Mouse (Mus musculus) forebrain, embryonic 13.5 days (tissue): Measurements from ENCODE around the gene 1700125H20Rik. TPM values are rescaled to one million over a fixed set of nuclear protein-coding genes. Genes with fewer than 3 reads are reported as not detected.

Source experiments
- ATAC-seq: fragments of 200-750 bp; cut with Nextera tagmentation; 2 replicates; pipeline ENCODE4 v1.8.0; 2017
- H3K27ac ChIP-seq: fragments of 300-500 bp; sonication (generic); 2 replicates; pipeline ENCODE4 v1.5.1; 2015; ENCODE audit warnings: inconsistent platforms, mild to moderate bottlenecking, moderate library complexity
- H3K27me3 ChIP-seq: fragments of 300-500 bp; sonication (generic); 2 replicates; pipeline ENCODE4 v1.6.1; 2015; ENCODE audit warnings: mild to moderate bottlenecking, inconsistent platforms
- H3K36me3 ChIP-seq: fragments of 300-500 bp; sonication (generic); 2 replicates; pipeline ENCODE4 v1.6.1; 2015; ENCODE audit warnings: mild to moderate bottlenecking, inconsistent platforms; ENCODE audit not compliant: poor library complexity, severe bottlenecking
- H3K4me1 ChIP-seq: fragments of 300-500 bp; sonication (generic); 2 replicates; pipeline ENCODE4 v1.6.1; 2015; ENCODE audit warnings: inconsistent platforms
- H3K4me2 ChIP-seq: fragments of 300-500 bp; sonication (generic); 2 replicates; pipeline ENCODE4 v1.6.1; 2015; ENCODE audit warnings: inconsistent platforms, mild to moderate bottlenecking, moderate library complexity
- H3K4me3 ChIP-seq: fragments of 300-500 bp; sonication (generic); 2 replicates; pipeline ENCODE4 v1.5.1; 2015; ENCODE audit warnings: mild to moderate bottlenecking, inconsistent platforms
- H3K9ac ChIP-seq: fragments of 300-500 bp; sonication (generic); 2 replicates; pipeline ENCODE4 v1.6.1; 2015; ENCODE audit warnings: mild to moderate bottlenecking, inconsistent platforms
- H3K9me3 ChIP-seq: fragments of 300-500 bp; sonication (generic); replicated peaks from 2 replicates; pipeline ENCODE4 v1.6.1; 2016; ENCODE audit warnings: inconsistent platforms
- WGBS: fragments of 180-500 bp; shearing (Covaris S2); methylation state at CpG from one replicate; pipeline ENCODE4 v1.1.7; 2015; 5-methylcytosine and 5-hydroxymethylcytosine counted together
- polyA plus RNA-seq: library from polyadenylated mRNA; unstranded; fragments of >200 nt; fragmentation: Nextera tagmentation; extraction: Ambion mirVana; gene quantifications from 2 replicates; pipeline ENCODE4 v1.2.1, GENCODE M21; 2015

1700125H20Rik gene
- 0.26 and 0.54 TPM in 2 replicates for polyA plus RNA-seq

DNA sequence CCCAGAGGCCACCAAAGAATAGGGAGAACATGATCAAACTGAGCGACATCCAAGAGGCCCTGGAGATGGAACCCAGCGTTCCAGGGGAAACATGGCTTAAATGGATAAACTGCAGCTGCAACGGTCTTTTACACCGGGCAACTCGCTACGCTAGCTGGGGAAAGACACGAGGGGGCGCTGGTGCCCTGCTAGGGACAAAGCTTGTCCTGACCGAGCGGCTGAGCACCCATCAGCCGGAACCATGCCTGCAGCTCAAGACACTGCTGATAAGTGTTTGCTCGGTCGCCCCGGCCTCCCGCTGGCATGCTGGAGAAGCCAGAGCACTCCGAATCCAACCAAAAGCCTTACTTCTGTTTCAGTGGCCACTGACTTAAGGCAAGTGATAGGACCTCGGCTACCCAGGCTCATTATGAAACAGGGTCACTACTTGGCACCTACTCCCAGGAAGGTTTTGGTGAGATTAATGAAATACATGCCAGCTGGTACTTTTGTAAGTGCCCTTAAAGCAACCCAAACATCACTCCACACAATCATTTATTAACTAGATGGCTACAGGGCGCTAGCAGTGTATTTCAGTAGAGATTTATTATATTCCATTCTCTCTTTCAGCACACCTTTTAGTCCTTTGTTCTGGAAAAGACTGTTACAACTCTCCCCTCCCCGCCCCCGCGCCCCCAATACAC is at the start of gene 1700125H20Rik:
1700125H20Rik (plus strand) TSS at position 347 of the 683 bp plus-strand sequence.
- Histone ChIP-seq H3K27me3 (no peaks in the 10 kb centered on the region), H3K9ac (peak within 1 kb of the TSS; percentile 56), H3K4me1 (peaks cover 11% of the 10 kb centered on the region), H3K36me3 (no peaks in the 10 kb centered on the region), H3K27ac (no peak within 1 kb of the TSS), H3K9me3 (no peaks in the 10 kb centered on the region), H3K4me2 (peak within 1 kb of the TSS; percentile 59), H3K4me3 (peak within 1 kb of the TSS; percentile 24)
- peak; percentile 95 for ATAC-seq
- 12% methylated on average over 21 of the region's 21 CpGs for WGBS

- Histone ChIP-seq H3K9me3 (no peaks in the 10 kb centered on the region), H3K4me3 (no peak overlapping the region), H3K27me3 (no peaks in the 10 kb centered on the region), H3K27ac (no peak overlapping the region), H3K4me1 (no peaks in the 10 kb centered on the region), H3K4me2 (no peak overlapping the region), H3K9ac (no peak overlapping the region), H3K36me3 (no peaks in the 10 kb centered on the region)
- 72% methylated on average over 1 of the region's 1 CpGs for WGBS
- ATAC-seq, result no peak
These were observed 48.1 kb upstream of the 1700125H20Rik start for GRCm38 (mm10) chr11:85122073-85122472.

- no peaks in the 10 kb centered on the region for H3K4me1 ChIP-seq
- no peaks in the 10 kb centered on the region for H3K27me3 ChIP-seq
- no peaks in the 10 kb centered on the region for H3K36me3 ChIP-seq
- no peak overlapping the region for H3K4me3 ChIP-seq
- ATAC-seq, result no peak
- WGBS, result 86% methylated on average over 3 of the region's 3 CpGs
- no peak overlapping the region for H3K4me2 ChIP-seq
- H3K27ac ChIP-seq, result no peak overlapping the region
- H3K9me3 ChIP-seq, result no peaks in the 10 kb centered on the region
- no peak overlapping the region for H3K9ac ChIP-seq
These were observed 46.8 kb upstream of the 1700125H20Rik start for GRCm38 (mm10) chr11:85123267-85123992.

GRCm38 (mm10) chr11:85126257-85127102 is 43.7 kb upstream of the 1700125H20Rik start:
- no peaks in the 10 kb centered on the region for H3K4me1 ChIP-seq
- H3K4me3 ChIP-seq, result no peak overlapping the region
- H3K27ac ChIP-seq, result no peak overlapping the region
- H3K4me2 ChIP-seq, result no peak overlapping the region
- no peaks in the 10 kb centered on the region for H3K36me3 ChIP-seq
- no peaks in the 10 kb centered on the region for H3K9me3 ChIP-seq
- H3K27me3 ChIP-seq, result no peaks in the 10 kb centered on the region
- WGBS, result 89% methylated on average over 2 of the region's 2 CpGs
- ATAC-seq, result no peak
- no peak overlapping the region for H3K9ac ChIP-seq

DNA sequence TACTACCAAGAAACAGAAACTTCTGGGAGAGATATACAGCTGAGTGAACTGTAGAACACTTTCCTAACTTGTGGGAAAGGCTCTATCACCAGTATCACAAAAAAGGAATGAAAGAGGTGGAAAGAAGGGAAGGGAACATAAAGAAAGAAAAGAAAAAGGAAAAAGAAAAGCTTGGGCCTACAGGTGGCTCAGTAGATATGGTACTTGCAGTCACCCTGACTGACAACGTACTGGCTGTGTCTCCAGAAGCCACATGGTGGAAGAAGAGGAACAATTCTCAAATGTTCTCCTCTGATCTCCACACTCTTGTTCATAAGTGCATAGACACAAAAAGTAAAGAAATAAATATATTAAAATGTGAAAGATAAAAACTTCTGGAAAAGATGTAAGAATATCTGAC is 41.3 kb upstream of the 1700125H20Rik start:
- no peak overlapping the region for H3K4me2 ChIP-seq
- H3K9me3 ChIP-seq, result no peaks in the 10 kb centered on the region
- no peak for ATAC-seq
- H3K27ac ChIP-seq, result no peak overlapping the region
- H3K9ac ChIP-seq, result no peak overlapping the region
- whole genome bisulfite sequencing, result 92% methylated on average over 1 of the region's 1 CpGs
- H3K27me3 ChIP-seq, result no peaks in the 10 kb centered on the region
- no peak overlapping the region for H3K4me3 ChIP-seq
- H3K4me1 ChIP-seq, result no peaks in the 10 kb centered on the region
- H3K36me3 ChIP-seq, result no peaks in the 10 kb centered on the region

DNA sequence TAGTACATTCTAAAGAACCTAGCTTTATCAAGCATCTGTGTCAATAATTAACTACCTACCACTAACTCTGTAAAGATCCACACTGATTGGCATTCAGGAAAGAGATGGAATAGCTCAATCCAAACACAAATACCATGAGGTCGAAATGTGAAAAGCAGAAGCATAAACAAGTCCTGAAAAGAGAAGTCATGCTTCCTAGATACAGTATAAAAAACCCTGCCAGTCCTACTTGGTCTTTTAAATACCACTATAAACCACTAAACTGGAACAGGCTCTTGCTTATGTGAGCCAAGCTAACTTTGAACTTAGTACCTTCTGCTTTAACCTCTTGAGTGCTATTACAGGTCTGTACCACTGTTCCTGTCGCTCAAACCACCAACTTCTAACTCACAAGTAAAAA is 38.7 kb upstream of the 1700125H20Rik start:
- H3K4me1 ChIP-seq, result no peaks in the 10 kb centered on the region
- H3K36me3 ChIP-seq, result no peaks in the 10 kb centered on the region
- H3K9ac ChIP-seq, result no peak overlapping the region
- no peaks in the 10 kb centered on the region for H3K27me3 ChIP-seq
- H3K27ac ChIP-seq, result no peak overlapping the region
- H3K4me3 ChIP-seq, result no peak overlapping the region
- no peak for ATAC-seq
- H3K4me2 ChIP-seq, result no peak overlapping the region
- 84% methylated on average over 2 of the region's 2 CpGs for WGBS
- H3K9me3 ChIP-seq, result no peaks in the 10 kb centered on the region

DNA sequence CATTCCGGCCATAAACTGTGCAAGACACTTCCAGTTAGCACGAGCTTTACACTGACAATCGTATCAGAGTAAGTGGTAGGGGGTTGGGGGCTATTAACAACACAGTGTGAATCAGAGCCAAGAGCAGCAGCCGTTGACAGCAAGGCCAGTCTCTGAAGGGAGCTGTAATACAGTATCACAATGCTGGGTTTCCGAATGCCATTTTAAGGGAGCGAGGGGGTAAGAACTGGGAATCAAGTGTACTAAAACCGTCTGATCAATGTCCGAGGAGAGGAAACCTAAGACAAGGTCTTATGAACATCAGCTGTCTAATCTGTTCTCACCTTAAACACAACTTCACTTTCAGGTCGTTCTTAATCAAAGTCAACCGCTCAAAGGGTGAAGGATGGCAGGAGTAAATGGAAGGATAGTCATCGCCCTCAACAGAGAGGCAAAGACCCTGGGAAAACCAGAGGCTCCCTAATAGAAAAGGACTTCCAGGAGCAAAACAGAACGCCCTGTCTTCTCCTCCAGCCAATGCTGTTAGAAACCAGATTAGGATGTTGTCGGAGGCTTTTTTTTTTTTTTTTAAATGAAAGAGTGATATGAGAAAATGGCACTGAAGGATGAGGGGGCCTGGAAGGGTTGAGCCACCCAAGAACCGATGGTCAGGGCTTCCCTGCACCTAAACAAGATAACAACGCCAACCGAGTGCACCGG is 31.3 kb upstream of the 1700125H20Rik start:
- peak overlapping the region; percentile 66 for H3K4me2 ChIP-seq
- 1% methylated on average over 17 of the region's 17 CpGs for WGBS
- no peak for ATAC-seq
- peak overlapping the region; percentile 85 for H3K4me3 ChIP-seq
- peak overlapping the region; percentile 88 for H3K9ac ChIP-seq
- no peaks in the 10 kb centered on the region for H3K27me3 ChIP-seq
- H3K27ac ChIP-seq, result peak overlapping the region; percentile 83
- H3K9me3 ChIP-seq, result no peaks in the 10 kb centered on the region
- peaks cover 23% of the 10 kb centered on the region for H3K4me1 ChIP-seq
- no peaks in the 10 kb centered on the region for H3K36me3 ChIP-seq

DNA sequence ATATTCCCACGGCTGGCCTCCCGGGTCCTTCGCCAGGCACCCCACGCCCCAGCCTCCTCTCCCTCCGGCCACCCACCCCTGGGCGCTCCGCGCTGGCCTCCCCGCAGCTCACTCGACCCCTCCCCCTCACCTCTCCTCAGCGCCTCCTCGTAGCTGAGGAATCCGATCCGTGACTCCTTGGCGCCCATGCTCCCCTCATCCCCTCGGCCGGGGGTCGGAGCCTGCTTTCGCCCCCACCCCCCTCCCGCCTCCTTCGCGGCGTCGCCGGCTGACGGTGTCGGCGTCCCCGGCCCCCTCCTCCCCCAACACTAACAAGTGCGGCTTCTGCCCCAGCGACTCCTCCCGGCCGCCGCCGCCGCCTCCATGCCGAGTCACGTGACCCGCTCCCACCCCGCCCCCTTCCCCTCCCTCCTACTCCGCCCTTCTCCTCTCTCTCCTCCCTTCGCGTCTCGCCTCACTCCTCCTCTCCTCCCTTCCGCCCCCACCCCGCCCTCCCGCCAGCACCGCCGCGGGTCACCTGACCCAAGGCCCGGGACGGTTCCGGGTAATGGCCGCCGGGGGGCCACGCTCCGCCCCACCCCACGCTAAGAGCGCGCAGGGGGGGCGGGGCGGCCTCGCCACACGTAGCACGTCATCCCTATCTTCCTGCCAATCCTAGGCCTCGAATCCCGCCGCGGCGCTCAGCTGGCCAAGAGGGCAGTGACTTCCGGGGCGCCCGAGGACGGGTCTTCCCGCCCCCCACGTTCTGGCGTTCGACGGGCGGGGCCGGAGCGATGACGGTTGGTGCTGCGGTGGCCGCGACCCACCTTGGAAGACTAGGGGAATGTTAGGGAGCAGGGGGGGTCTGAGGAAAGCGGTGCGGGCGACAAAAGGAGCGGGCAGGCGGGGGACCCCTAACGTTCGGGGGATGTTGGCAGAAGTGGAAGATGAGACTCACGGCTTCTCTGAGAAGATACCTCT is 30.3 kb upstream of the 1700125H20Rik start, which contains the start of gene Usp32:
Usp32 (minus strand) TSS at position 581 of the 960 bp plus-strand sequence.
- Histone ChIP-seq H3K27ac (peak within 1 kb of the TSS; percentile 83), H3K9me3 (no peaks in the 10 kb centered on the region), H3K4me1 (peaks cover 23% of the 10 kb centered on the region), H3K4me3 (peak within 1 kb of the TSS; percentile 85), H3K36me3 (no peaks in the 10 kb centered on the region), H3K27me3 (no peaks in the 10 kb centered on the region), H3K9ac (peak within 1 kb of the TSS; percentile 88), H3K4me2 (peak within 1 kb of the TSS; percentile 66)
- ATAC-seq, result peak; percentile 97
- WGBS, result 1% methylated on average over 78 of the region's 94 CpGs

DNA sequence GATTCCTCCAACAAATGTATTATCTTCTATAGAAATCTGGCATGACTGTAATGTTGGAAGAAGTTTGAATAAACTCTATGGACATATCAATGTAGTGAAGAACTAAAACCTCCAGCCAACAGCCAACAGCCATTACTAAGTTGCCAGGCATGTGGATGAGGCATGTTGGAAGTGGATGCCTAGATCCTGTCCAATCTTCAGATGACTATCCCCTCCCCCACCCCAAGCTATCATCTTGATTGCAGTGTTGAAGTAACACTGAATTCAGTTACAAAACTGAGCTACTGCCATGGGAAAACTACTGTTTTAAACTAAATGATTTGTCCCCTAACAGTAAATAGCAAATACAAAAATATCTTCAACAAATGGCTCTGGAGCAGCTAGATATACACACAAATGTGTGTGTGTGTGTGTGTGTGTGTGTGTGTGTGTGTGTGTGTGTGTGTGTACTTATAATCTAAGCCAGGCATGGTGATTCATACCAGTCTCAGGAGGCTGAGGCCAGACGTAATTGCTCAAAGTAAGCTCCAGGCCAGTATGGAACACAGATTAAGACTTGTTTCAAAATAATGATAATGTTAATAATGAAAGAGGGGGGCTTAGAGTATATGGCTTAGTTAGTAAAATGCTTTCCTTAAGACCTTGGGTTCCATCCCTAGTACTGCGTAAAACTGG is 17.8 kb upstream of the 1700125H20Rik start:
- Histone ChIP-seq H3K4me1 (no peaks in the 10 kb centered on the region), H3K4me2 (no peak overlapping the region), H3K9me3 (no peaks in the 10 kb centered on the region), H3K27ac (no peak overlapping the region), H3K9ac (no peak overlapping the region), H3K4me3 (no peak overlapping the region), H3K27me3 (no peaks in the 10 kb centered on the region), H3K36me3 (no peaks in the 10 kb centered on the region)
- 92% methylated on average over 2 of the region's 2 CpGs for WGBS
- ATAC-seq, result no peak

- H3K36me3 ChIP-seq, result no peaks in the 10 kb centered on the region
- H3K27me3 ChIP-seq, result no peaks in the 10 kb centered on the region
- 80% methylated on average over 2 of the region's 2 CpGs for WGBS
- no peak for ATAC-seq
- H3K4me3 ChIP-seq, result no peak overlapping the region
- no peak overlapping the region for H3K4me2 ChIP-seq
- H3K27ac ChIP-seq, result no peak overlapping the region
- no peaks in the 10 kb centered on the region for H3K4me1 ChIP-seq
- H3K9me3 ChIP-seq, result no peaks in the 10 kb centered on the region
- H3K9ac ChIP-seq, result no peak overlapping the region
These were observed 12.9 kb upstream of the 1700125H20Rik start for GRCm38 (mm10) chr11:85157301-85157700.
